Mouse (Mus musculus) cerebellum, postnatal 25 days (tissue): ENCODE data around the gene Gmeb1.
"Not testable (repeated sequence)": the region's sequence is repeated elsewhere in the genome, so short reads cannot be mapped to it uniquely, and the experiment has no call there.

Experiments used
- DNase-seq, 2 experiments: peaks; one replicate each; pipeline ENCODE4 v3.0.0; 2021; ENCODE audit warnings: mixed read lengths in 2 of 2

Gene Gmeb1

GRCm38 (mm10) chr4:132273166-132273565, 11.8 kb upstream of the Gmeb1 start:
- DNase-seq: peak in 1 of 2 experiments; percentile 45

GRCm38 (mm10) chr4:132269740-132270560, 8.5 kb upstream of the Gmeb1 start:
- DNase-seq: peak; percentile 83 to 88

GRCm38 (mm10) chr4:132268871-132269739, 7.7 kb upstream of the Gmeb1 start:
- no peak for DNase-seq

- DNase-seq: no peak
Measured at GRCm38 (mm10) chr4:132266835-132267349, 5.5 kb upstream of the Gmeb1 start.

GRCm38 (mm10) chr4:132263313-132263712, 1.9 kb upstream of the Gmeb1 start:
- DNase-seq: no peak

GRCm38 (mm10) chr4:132262358-132262616, 885 bp upstream of the Gmeb1 start:
- no peak for DNase-seq

GRCm38 (mm10) chr4:132260404-132261379, 710 bp downstream of the Gmeb1 start:
- DNase-seq: peak; percentile 66 to 83

- no peak for DNase-seq
Measured at GRCm38 (mm10) chr4:132259248-132259647, 2.2 kb downstream of the Gmeb1 start.

- DNase-seq: no peak
Measured at GRCm38 (mm10) chr4:132256384-132256783, 5.0 kb downstream of the Gmeb1 start.

- DNase-seq: peak in 1 of 2 experiments; percentile 28
Measured at GRCm38 (mm10) chr4:132254986-132255385, 6.4 kb downstream of the Gmeb1 start.

GRCm38 (mm10) chr4:132253622-132254021, 7.8 kb downstream of the Gmeb1 start:
- peak in 1 of 2 experiments; percentile 44 for DNase-seq

- DNase-seq: no peak
Measured at GRCm38 (mm10) chr4:132253128-132253527, 8.3 kb downstream of the Gmeb1 start.

GRCm38 (mm10) chr4:132251596-132251995, 9.8 kb downstream of the Gmeb1 start:
- DNase-seq: no peak

GRCm38 (mm10) chr4:132247451-132247997, 13.9 kb downstream of the Gmeb1 start:
- DNase-seq: no peak

- no peak for DNase-seq
Measured at GRCm38 (mm10) chr4:132245643-132246042, 15.8 kb downstream of the Gmeb1 start.

- DNase-seq: no peak
Measured at GRCm38 (mm10) chr4:132241208-132241607, 20.2 kb downstream of the Gmeb1 start.

GRCm38 (mm10) chr4:132240367-132240766, 21.0 kb downstream of the Gmeb1 start:
- no peak for DNase-seq

GRCm38 (mm10) chr4:132238356-132238755, 23.0 kb downstream of the Gmeb1 start:
- no peak for DNase-seq

GRCm38 (mm10) chr4:132234710-132235109, 26.7 kb downstream of the Gmeb1 start:
- no peak for DNase-seq

- no peak for DNase-seq
Measured at GRCm38 (mm10) chr4:132230422-132230821, 31.0 kb downstream of the Gmeb1 start.

- not testable (repeated sequence) for DNase-seq
Measured at GRCm38 (mm10) chr4:132222001-132222400, 39.4 kb downstream of the Gmeb1 start.

GRCm38 (mm10) chr4:132218439-132218838, 43.0 kb downstream of the Gmeb1 start:
- not testable (repeated sequence) for DNase-seq
